Mouse (Mus musculus) stomach, embryonic 16.5 days (tissue): ENCODE measurements at regions not wholly inside any gene's neighbourhood (a gene's known extent, or its start where the extent isn't known, plus 50 kb on each side); places are given as distances from the start of the nearest gene placed in this dataset.

Source experiments
- ATAC-seq: fragments of 200-750 bp; cut with Nextera tagmentation; 2 replicates; pipeline ENCODE4 v1.8.0; 2017; ENCODE audit warnings: moderate number of reproducible peaks, moderate TSS enrichment; ENCODE audit not compliant: insufficient read depth, low FRiP score
- H3K27ac ChIP-seq: fragments of 300-500 bp; sonication (generic); 2 replicates; pipeline ENCODE4 v1.5.1; 2014; ENCODE audit warnings: low read length
- H3K27me3 ChIP-seq: fragments of 300-500 bp; sonication (generic); 2 replicates; pipeline ENCODE4 v1.6.1; 2014; ENCODE audit warnings: low read length, control low read depth, mixed read lengths; ENCODE audit not compliant: control insufficient read depth, insufficient read depth
- H3K36me3 ChIP-seq: fragments of 300-500 bp; sonication (generic); 2 replicates; pipeline ENCODE4 v1.6.1; 2014; ENCODE audit warnings: low read length; ENCODE audit not compliant: control insufficient read depth, insufficient read depth
- H3K4me1 ChIP-seq: fragments of 300-500 bp; sonication (generic); 2 replicates; pipeline ENCODE4 v1.6.1; 2014; ENCODE audit warnings: low read length, control low read depth, mixed read lengths; ENCODE audit not compliant: control insufficient read depth, insufficient read depth
- H3K4me2 ChIP-seq: fragments of 300-500 bp; sonication (generic); 2 replicates; pipeline ENCODE4 v1.6.1; 2014; ENCODE audit warnings: low read depth, low read length, mixed read lengths
- H3K4me3 ChIP-seq: fragments of 300-500 bp; sonication (generic); replicated peaks from 2 replicates; pipeline ENCODE4 v1.5.1; 2014; ENCODE audit warnings: mild to moderate bottlenecking, low read length
- H3K9ac ChIP-seq: fragments of 300-500 bp; sonication (generic); 2 replicates; pipeline ENCODE4 v1.6.1; 2014; ENCODE audit warnings: low read length
- H3K9me3 ChIP-seq: fragments of 300-500 bp; sonication (generic); replicated peaks from 2 replicates; pipeline ENCODE4 v1.6.1; 2016; ENCODE audit warnings: low read length, control low read depth; ENCODE audit not compliant: control insufficient read depth
- WGBS: fragments of 180-500 bp; shearing (Covaris S2); extraction: QIAGEN DNeasy Blood & Tissue Kit; methylation state at CpG from one replicate; pipeline ENCODE4 v1.1.7; 2014; 5-methylcytosine and 5-hydroxymethylcytosine counted together

- no peak for ATAC-seq
- no peak overlapping the region for H3K27ac ChIP-seq
- no peak overlapping the region for H3K9ac ChIP-seq
- no peaks in the 10 kb centered on the region for H3K36me3 ChIP-seq
- H3K4me2 ChIP-seq: no peak overlapping the region
- no peaks in the 10 kb centered on the region for H3K4me1 ChIP-seq
- no peaks in the 10 kb centered on the region; the same call in 1 of the 2 replicates for H3K27me3 ChIP-seq
- WGBS: 75% methylated on average over 3 of the region's 3 CpGs
- H3K4me3 ChIP-seq: no peak overlapping the region
- H3K9me3 ChIP-seq: no peaks in the 10 kb centered on the region
Observed at GRCm38 (mm10) chrX:12500601-12501000, 87.0 kb upstream of the Atp6ap2 start.

GRCm38 (mm10) chrX:12502364-12502763 is 85.2 kb upstream of the Atp6ap2 start:
- no peak overlapping the region for H3K4me2 ChIP-seq
- H3K36me3 ChIP-seq: no peaks in the 10 kb centered on the region
- no peaks in the 10 kb centered on the region for H3K4me1 ChIP-seq
- H3K9me3 ChIP-seq: no peaks in the 10 kb centered on the region
- H3K9ac ChIP-seq: no peak overlapping the region
- no peak overlapping the region for H3K4me3 ChIP-seq
- H3K27me3 ChIP-seq: no peaks in the 10 kb centered on the region; the same call in 1 of the 2 replicates
- WGBS: 80% methylated on average over 4 of the region's 4 CpGs
- H3K27ac ChIP-seq: no peak overlapping the region
- ATAC-seq: no peak

GRCm38 (mm10) chrX:12503581-12503980 is 84.0 kb upstream of the Atp6ap2 start:
- H3K27ac ChIP-seq: no peak overlapping the region
- H3K4me2 ChIP-seq: no peak overlapping the region
- H3K36me3 ChIP-seq: no peaks in the 10 kb centered on the region
- H3K9ac ChIP-seq: no peak overlapping the region
- H3K4me1 ChIP-seq: no peaks in the 10 kb centered on the region
- no peak for ATAC-seq
- H3K4me3 ChIP-seq: no peak overlapping the region
- no peaks in the 10 kb centered on the region for H3K9me3 ChIP-seq
- 53% methylated on average over 1 of the region's 1 CpGs for WGBS
- H3K27me3 ChIP-seq: no peaks in the 10 kb centered on the region; the same call in 1 of the 2 replicates

- no peak for ATAC-seq
- Histone ChIP-seq H3K9me3 (no peaks in the 10 kb centered on the region), H3K36me3 (no peaks in the 10 kb centered on the region), H3K4me1 (no peaks in the 10 kb centered on the region), H3K4me2 (no peak overlapping the region), H3K27ac (no peak overlapping the region), H3K4me3 (no peak overlapping the region), H3K27me3 (no peaks in the 10 kb centered on the region; the same call in 1 of the 2 replicates), H3K9ac (no peak overlapping the region)
- 64% methylated on average over 3 of the region's 3 CpGs for WGBS
Observed at GRCm38 (mm10) chrX:12511119-12511518, 76.5 kb upstream of the Atp6ap2 start.

GRCm38 (mm10) chrX:12525044-12525443 is 62.6 kb upstream of the Atp6ap2 start:
- Histone ChIP-seq H3K27me3 (no peaks in the 10 kb centered on the region), H3K4me3 (no peak overlapping the region), H3K9ac (no peak overlapping the region), H3K36me3 (no peaks in the 10 kb centered on the region), H3K9me3 (no peaks in the 10 kb centered on the region), H3K4me1 (no peaks in the 10 kb centered on the region), H3K27ac (no peak overlapping the region), H3K4me2 (no peak overlapping the region)
- no peak for ATAC-seq
- 75% methylated on average over 3 of the region's 3 CpGs for WGBS

- 62% methylated on average over 6 of the region's 6 CpGs for WGBS
- no peaks in the 10 kb centered on the region for H3K36me3 ChIP-seq
- no peaks in the 10 kb centered on the region for H3K27me3 ChIP-seq
- no peak overlapping the region for H3K27ac ChIP-seq
- H3K9me3 ChIP-seq: no peaks in the 10 kb centered on the region
- no peak overlapping the region for H3K4me2 ChIP-seq
- H3K9ac ChIP-seq: no peak overlapping the region
- no peak overlapping the region for H3K4me3 ChIP-seq
- H3K4me1 ChIP-seq: no peaks in the 10 kb centered on the region
- ATAC-seq: no peak
Observed at GRCm38 (mm10) chrX:12530406-12531311, 56.9 kb upstream of the Atp6ap2 start.
